ENCODE assay signal across 1 mouse cellular context in genomic region chr17:16804986-16805385, GRCm38 (mm10).
TF ChIP-seq lines count a peak whose summit lies in the region.

No protein-coding gene starts in this region.

TF ChIP-seq in MEL, 35 proteins besides CTCF, POLR2A, EP300 and RAD21 (continued from another document):
- TF ChIP-seq MAFK (IDR thresholded peaks at IDR 0.05; ENCODE audit: borderline replicate concordance, low read depth, low read length) (no peak), ZMIZ1 (IDR thresholded peaks at IDR 0.05; ENCODE audit: low read depth, low read length) (no peak), MAX (IDR thresholded peaks at IDR 0.05; ENCODE audit: low read length) (no peak), ELF1 (IDR thresholded peaks at IDR 0.05; ENCODE audit: low read depth, low read length) (no peak), ZNF384 (IDR thresholded peaks at IDR 0.05; ENCODE audit: low read depth, low read length) (no peak), SMC3 (IDR thresholded peaks at IDR 0.05; ENCODE audit: low read depth, low read length) (no peak), HCFC1 (IDR thresholded peaks at IDR 0.05; ENCODE audit: low read depth, low read length) (no peak), MXI1 (IDR thresholded peaks at IDR 0.05; ENCODE audit: low read depth, low read length) (no peak), MYC (IDR thresholded peaks at IDR 0.05; ENCODE audit: low read depth, low read length) (no peak)
